Mouse (Mus musculus) embryonic fibroblast, embryonic 13.5 days (primary cell): ENCODE data around the gene Prodh2.

Experiments used
- CTCF ChIP-seq: IDR thresholded peaks from 2 replicates; pipeline ENCODE4 v1.5.1; 2011; ENCODE audit warnings: mild to moderate bottlenecking, control low read depth, low read length, moderate library complexity, borderline replicate concordance; ENCODE audit not compliant: insufficient read depth
- POLR2A ChIP-seq: IDR thresholded peaks from 2 replicates; pipeline ENCODE4 v1.6.1; 2011; ENCODE audit warnings: low read depth, mild to moderate bottlenecking, control low read depth, low read length, moderate library complexity

DNA sequence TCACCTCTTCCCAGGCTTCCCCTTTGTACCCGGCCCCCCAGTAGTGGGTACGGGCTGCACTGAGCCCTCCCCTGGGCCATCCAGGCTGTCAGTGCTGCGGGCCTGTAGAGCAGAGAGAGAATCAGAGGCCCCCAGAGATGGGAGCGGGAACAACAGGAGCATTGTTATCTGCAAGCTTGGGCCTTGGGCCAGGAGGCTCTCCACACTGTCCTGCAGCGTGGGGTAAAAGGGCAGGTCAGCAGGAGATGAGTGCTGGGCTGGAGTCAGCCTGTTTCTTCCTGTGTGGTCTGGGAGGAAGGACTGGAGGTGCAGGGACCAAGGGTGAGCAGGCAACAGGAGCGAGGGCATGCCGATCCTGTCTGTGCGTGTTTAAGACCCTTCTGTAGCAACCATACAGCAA lies 39.5 kb downstream of the Prodh2 start:
- no peak for TF ChIP-seq CTCF
- TF ChIP-seq POLR2A, result no peak
